Mouse (Mus musculus): ENCODE results near the gene Pdpk1.
"Not testable (repeated sequence)": the region's sequence is repeated elsewhere in the genome, so short reads cannot be mapped to it uniquely, and the experiment has no call there.

Pdpk1 gene

GRCm38 (mm10) chr17:24126801-24127200 lies 23.9 kb downstream of the Pdpk1 start:
- DNase-seq (ENCODE audit: low spot score in 2 of 2): no peak

- DNase-seq (ENCODE audit: low spot score in 2 of 2): no peak
Observed at GRCm38 (mm10) chr17:24119446-24119845, 31.3 kb downstream of the Pdpk1 start.

DNA sequence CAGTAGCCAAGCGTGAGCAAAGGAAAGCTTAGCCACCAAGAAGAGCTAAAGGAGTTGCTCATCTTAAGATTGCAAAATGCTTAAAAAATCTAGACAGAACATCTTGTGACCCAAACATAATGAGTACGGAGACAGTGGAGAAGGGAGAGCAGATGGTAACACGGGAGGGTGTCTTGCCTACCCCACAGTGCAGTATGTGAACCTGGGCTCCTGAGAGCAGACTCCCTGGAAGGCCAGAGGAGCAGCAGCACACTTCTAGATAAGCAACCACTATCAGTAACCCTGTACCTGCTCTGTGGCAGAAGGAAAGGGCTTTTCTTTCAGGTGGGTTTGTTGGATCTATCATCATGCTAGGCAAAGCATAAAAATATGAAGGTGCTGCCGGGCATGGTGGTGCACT lies 37.7 kb downstream of the Pdpk1 start:
- DNase-seq (ENCODE audit: low spot score in 2 of 2): no peak

DNA sequence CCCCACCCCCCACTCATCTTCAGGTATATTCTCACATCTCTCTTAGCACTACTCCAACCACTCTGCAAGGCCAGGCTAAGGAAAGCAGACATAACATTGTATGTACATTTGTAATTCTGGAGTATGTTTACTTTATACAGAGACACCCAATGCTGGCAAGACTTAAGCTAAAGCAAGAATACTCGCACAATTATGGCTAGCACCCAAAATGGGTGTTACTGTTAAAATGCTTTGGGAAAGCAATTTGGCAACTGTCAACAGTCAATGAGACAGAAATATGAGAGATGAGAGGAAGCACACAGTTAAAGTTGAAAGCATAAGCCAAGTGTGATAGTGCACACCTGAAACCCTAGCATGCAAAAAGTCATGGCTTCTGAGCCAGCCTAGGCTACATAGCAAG lies 39.5 kb downstream of the Pdpk1 start:
- no peak for DNase-seq (ENCODE audit: low spot score in 2 of 2)

DNA sequence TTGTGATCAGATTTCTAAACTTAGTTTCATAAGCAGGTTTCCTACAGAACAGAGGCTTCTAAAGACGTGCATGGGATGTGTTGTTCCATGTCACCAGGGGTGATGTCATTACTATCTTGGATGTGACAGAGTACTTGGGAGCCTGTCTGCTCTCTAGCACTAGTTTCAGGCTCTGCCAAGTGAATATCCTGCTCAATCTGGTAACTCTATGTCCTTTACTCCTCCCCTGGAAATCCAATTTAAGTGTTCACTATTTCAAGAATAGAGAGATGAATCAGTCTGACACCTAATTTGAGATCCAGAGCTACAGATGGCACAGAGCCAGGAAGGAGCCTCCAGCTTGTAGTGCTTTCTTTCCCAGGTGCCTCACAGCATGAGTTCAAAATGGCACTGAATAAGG lies 41.8 kb downstream of the Pdpk1 start:
- DNase-seq (ENCODE audit: low spot score in 2 of 2): no peak

GRCm38 (mm10) chr17:24105111-24105510 lies 45.6 kb downstream of the Pdpk1 start:
- DNase-seq (ENCODE audit: low spot score in 2 of 2): no peak

DNA sequence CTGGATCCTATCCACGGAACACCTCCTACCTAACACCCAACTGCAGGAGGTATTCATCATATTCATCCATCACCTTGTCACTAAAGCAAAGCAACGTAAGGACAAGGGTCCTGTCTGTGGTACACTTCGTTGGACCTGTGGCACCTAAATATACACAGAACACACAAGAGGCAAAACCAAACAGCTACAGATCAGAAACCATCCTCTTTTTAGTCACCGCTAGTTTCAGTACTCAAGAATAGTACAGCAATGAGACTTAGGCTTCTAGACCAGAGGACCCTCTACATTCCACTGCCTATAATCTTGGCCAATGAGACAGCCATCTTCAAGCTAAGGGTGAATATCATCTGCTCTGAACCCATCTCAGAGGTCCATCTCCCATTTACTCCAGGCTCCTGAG lies 52.4 kb downstream of the Pdpk1 start:
- no peak for DNase-seq (ENCODE audit: low spot score in 2 of 2)

DNA sequence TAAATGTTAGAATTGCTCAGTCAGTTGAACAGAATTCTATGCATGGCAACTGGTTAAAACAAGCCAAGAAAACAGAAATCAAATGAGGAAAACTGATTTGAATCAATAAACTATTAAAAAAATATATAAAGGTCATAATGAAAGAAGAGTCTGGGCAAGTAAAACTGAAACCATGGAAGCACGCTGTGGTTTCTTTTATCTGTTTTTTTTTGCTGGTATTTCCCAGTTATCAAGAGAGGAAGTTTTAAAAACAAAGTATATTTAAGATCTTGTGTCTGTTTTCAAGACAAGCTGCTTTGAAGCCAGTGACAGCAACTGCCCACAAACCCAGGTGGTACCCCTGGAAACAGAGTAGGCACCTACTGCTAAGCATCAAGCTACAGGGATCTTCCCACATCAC lies 60.1 kb downstream of the Pdpk1 start:
- DNase-seq (ENCODE audit: low spot score in 2 of 2): no peak

DNA sequence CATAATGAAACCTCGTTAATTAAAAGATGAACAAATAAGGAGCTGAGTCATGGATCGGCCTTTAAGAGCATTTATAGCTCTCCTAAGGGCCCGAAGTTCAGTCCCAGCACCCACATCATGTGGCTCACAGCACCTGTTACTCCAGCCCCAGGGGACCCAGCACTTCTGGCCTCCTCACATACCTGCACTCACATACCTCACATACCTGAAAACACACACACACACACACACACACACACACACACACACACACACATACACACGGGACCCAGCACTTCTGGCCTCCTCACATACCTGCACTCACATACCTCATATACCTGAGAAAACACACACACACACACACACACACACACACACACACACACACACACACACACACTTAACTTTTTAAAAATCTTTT lies 64.3 kb downstream of the Pdpk1 start:
- not testable (repeated sequence) for DNase-seq (ENCODE audit: low spot score in 2 of 2)

DNA sequence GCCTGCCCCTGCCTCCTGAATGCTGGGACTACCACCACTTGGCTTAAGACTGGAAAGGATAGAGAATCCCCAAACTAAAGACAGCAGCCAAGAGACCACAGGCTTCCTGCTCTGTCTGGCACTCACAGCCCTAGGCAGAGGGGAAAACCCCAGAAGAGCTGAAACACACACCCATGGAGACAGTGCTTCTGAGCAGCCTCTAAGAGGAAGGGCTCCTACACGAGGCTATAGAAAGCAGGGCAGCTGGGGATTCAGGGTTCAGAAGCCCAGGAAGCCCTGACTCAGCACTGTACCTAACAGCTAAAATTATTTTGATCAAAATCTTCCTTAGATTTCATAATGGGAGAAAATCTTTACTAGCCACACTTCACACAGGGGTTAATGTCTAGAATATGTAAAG lies 66.1 kb downstream of the Pdpk1 start:
- peak in 1 of 2 experiments; percentile 4 for DNase-seq (ENCODE audit: low spot score in 2 of 2)

DNA sequence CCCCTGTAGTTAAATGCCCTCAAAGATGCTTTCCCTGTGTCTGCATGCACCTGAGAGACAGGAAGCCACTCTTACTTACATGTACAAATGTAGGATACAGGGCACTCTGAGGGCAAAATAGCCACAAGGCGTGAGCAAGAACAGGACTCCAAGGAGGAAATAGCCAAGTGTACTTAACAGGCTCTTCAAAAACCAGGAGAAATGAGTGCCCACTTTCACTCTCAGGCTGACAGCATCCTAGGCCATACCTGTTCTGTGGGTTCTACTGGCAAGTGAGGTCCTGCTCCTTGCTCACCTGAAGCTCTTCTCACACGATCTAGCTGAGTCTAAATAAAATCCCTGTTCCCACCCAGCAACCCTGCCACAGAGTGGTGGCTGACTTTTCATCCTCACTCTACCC lies 73.6 kb downstream of the Pdpk1 start:
- DNase-seq (ENCODE audit: low spot score in 2 of 2): no peak

DNA sequence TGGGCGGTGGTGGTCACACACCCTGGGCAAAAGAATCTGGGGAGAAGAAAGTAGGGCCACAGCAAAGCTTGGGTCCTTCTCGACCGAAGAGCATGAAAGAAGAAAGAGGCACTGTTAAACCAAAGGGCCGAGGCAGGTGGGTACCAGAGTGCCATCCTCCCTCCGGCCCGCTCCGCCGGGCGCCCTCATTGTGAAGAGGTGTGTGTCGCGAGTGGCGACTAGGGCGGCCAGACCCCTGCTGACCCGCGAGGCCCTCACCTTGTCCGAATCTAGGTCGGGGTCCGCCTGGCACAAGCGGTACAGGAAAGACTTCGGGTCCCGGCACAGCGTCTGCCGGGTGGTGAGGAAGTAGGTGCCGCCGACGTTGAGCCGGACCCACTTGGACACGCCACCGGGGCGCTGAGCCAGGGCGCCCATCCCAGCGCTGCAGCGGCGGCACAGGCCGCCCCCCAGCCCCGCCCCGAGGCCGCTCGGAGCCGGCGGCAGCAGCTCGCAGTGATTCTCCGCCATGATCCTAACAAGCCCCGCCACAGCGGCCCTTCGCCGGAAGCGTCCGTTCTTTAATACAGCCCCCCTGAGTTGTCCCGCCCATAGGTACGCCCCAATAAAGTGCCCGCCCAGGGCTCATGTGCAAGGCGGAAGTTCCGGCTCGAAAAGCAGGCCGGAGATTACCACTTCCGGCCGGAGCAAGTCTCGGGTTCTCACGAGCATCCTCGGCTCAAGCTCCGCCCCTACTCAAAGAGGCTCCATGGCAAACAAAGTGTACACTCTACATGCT lies 77.6 kb downstream of the Pdpk1 start, which contains the start of gene Kctd5:
Gene Kctd5 (minus strand): TSS at position 567 of the 778 bp plus-strand sequence.
- peak; percentile 89 to 91 for DNase-seq (ENCODE audit: low spot score in 2 of 2)

DNA sequence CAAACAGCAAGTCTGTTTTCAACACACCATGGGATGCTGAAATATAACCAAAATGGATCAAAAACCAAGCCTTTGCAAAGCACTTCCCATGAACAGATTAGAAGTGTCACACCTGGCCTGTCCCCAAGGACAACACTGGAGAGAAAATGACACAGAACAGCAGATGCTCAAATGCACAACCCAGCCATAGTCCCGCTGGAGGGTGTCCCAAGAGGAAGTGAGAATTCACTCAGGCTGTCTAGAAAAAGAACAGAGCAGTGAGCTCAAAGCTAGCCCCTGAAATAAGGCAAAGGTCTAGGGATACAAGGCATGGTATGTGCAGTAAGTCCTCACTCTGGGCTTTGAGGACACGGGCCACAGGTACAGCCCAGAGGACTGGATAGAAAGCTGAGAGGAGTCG lies 81.2 kb downstream of the Pdpk1 start:
- no peak for DNase-seq (ENCODE audit: low spot score in 2 of 2)

DNA sequence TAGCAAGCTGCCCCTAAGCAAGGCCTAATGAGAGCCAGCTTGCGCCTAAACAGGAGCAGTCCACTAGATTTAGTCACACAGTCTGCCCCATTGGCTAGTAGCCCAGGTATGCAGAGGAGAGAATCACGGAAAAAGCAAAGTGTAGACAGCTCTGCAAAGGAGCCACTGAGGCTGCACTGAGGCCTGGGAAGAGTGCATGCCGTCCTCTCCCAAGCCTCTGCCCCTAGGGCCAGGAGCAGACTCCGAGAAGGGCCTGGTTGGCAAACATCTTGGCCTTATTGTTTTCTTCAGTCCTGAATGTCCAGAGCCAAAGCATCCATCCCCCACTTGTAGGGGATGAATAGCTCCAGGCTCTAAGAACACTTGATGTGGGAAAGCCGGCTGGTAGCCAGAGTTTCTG lies 82.5 kb downstream of the Pdpk1 start:
- DNase-seq (ENCODE audit: low spot score in 2 of 2): no peak

- DNase-seq (ENCODE audit: low spot score in 2 of 2): no peak
Observed at GRCm38 (mm10) chr17:24062459-24063155, 88.1 kb downstream of the Pdpk1 start.

DNA sequence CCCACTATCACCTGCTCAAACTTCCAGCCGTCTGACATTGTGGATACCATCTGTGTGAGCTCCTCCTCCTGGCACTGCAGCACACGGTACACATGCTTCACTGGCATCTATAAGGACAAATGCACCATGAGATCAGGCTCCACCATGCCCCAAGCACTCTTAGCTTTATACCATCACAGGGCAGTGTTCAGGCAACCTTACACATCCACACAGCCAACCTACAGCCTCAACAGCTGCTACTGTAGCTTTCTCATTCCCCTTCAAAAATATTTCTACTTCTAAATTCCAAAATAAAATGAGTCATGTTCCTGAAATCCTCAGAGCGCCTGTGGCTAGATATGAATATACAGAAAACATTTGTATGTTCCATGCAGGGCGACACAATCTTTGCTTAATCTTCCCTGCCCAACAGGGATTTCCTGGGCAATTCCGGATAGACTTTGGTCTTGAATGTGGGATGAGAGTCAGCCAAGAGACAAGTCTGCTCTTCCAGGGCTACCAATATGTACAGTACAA lies 92.9 kb downstream of the Pdpk1 start:
- DNase-seq (ENCODE audit: low spot score in 2 of 2): no peak

- no peak for DNase-seq (ENCODE audit: low spot score in 2 of 2)
Observed at GRCm38 (mm10) chr17:24056636-24057625, 93.8 kb downstream of the Pdpk1 start.

- DNase-seq (ENCODE audit: low spot score in 2 of 2): no peak
Observed at GRCm38 (mm10) chr17:24049008-24049407, 101.7 kb downstream of the Pdpk1 start.

- no peak for DNase-seq (ENCODE audit: low spot score in 2 of 2)
Observed at GRCm38 (mm10) chr17:24048053-24048452, 102.7 kb downstream of the Pdpk1 start.

DNA sequence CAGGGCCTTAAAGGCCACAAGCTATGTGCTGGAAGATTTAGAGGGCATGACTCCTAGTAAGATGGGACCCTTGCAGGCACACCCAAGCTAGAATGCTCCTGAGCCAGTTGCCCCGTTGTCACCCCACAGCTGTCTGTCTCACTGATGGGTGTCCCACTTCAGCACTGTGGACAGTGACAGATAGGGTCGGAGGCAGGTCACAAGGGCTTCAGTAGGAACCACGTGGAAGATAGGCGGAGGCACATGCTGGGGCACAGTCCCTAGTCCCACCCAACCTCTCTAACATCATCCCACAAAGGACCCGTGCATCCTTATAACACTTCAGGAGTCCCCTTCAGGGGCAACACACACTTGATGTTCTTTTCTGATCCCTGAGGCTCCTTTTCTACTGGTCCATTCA lies 104.7 kb downstream of the Pdpk1 start:
- no peak for DNase-seq (ENCODE audit: low spot score in 2 of 2)

DNA sequence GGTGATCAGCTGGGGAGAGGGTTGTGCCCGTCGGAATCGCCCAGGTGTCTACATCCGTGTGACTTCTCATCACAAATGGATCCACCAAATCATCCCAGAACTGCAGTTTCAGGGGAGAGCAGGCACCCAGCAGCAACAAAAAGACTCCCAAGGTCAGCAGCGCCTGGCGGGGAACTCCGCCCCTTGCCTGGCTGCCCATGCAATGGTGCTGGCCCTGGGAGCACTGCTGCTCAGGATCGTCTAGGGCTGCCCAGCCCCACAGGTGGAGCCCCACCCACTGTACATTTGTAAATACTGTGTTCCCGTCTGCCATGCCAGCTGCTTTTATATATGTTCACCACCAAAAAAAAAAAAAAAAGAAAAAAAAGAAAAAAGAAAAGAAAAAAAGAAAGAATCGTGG lies 105.1 kb downstream of the Pdpk1 start:
- no peak for DNase-seq (ENCODE audit: low spot score in 2 of 2)

GRCm38 (mm10) chr17:24044482-24044881 lies 106.2 kb downstream of the Pdpk1 start:
- DNase-seq (ENCODE audit: low spot score in 2 of 2): no peak
